Mouse (Mus musculus): ENCODE results near the gene Nub1.

Gene Nub1

GRCm38 (mm10) chr5:24696704-24697103 is 11.4 kb downstream of the Nub1 start:
- DNase-seq (ENCODE audit: low read depth in 1 of 2, low spot score in 2 of 2), result no peak

- no peak for DNase-seq (ENCODE audit: low read depth in 1 of 2, low spot score in 2 of 2)
Measured at GRCm38 (mm10) chr5:24701271-24701670, 15.9 kb downstream of the Nub1 start.

- DNase-seq (ENCODE audit: low read depth in 1 of 2, low spot score in 2 of 2), result no peak
Measured at GRCm38 (mm10) chr5:24704615-24705014, 19.3 kb downstream of the Nub1 start.

GRCm38 (mm10) chr5:24709962-24710361 is 24.6 kb downstream of the Nub1 start:
- DNase-seq (ENCODE audit: low read depth in 1 of 2, low spot score in 2 of 2), result no peak

- no peak for DNase-seq (ENCODE audit: low read depth in 1 of 2, low spot score in 2 of 2)
Measured at GRCm38 (mm10) chr5:24711615-24712014, 26.3 kb downstream of the Nub1 start.

GRCm38 (mm10) chr5:24713199-24713598 is 27.9 kb downstream of the Nub1 start:
- DNase-seq (ENCODE audit: low read depth in 1 of 2, low spot score in 2 of 2), result no peak

- DNase-seq (ENCODE audit: low read depth in 1 of 2, low spot score in 2 of 2), result no peak
Measured at GRCm38 (mm10) chr5:24713987-24714386, 28.7 kb downstream of the Nub1 start.

- DNase-seq (ENCODE audit: low read depth in 1 of 2, low spot score in 2 of 2), result no peak
Measured at GRCm38 (mm10) chr5:24718076-24718475, 32.7 kb downstream of the Nub1 start.

GRCm38 (mm10) chr5:24719852-24720251 is 34.5 kb downstream of the Nub1 start:
- no peak for DNase-seq (ENCODE audit: low read depth in 1 of 2, low spot score in 2 of 2)

GRCm38 (mm10) chr5:24723527-24724269 is 38.4 kb downstream of the Nub1 start:
- DNase-seq (ENCODE audit: low read depth in 1 of 2, low spot score in 2 of 2), result no peak

GRCm38 (mm10) chr5:24724270-24724634 is 38.9 kb downstream of the Nub1 start:
- DNase-seq (ENCODE audit: low read depth in 1 of 2, low spot score in 2 of 2), result no peak

- DNase-seq (ENCODE audit: low read depth in 1 of 2, low spot score in 2 of 2), result no peak
Measured at GRCm38 (mm10) chr5:24724805-24725204, 39.5 kb downstream of the Nub1 start.

GRCm38 (mm10) chr5:24725897-24726296 is 40.6 kb downstream of the Nub1 start:
- no peak for DNase-seq (ENCODE audit: low read depth in 1 of 2, low spot score in 2 of 2)

- DNase-seq (ENCODE audit: low read depth in 1 of 2, low spot score in 2 of 2), result no peak
Measured at GRCm38 (mm10) chr5:24726901-24727836, 41.8 kb downstream of the Nub1 start.

- no peak for DNase-seq (ENCODE audit: low read depth in 1 of 2, low spot score in 2 of 2)
Measured at GRCm38 (mm10) chr5:24729797-24730487, 44.6 kb downstream of the Nub1 start.

GRCm38 (mm10) chr5:24730488-24730871 is 45.1 kb downstream of the Nub1 start, which contains the start of gene Wdr86:
Gene Wdr86 (minus strand): TSS chr5:24730727.
- no peak for DNase-seq (ENCODE audit: low read depth in 1 of 2, low spot score in 2 of 2)

GRCm38 (mm10) chr5:24730986-24731385 is 45.7 kb downstream of the Nub1 start:
- no peak for DNase-seq (ENCODE audit: low read depth in 1 of 2, low spot score in 2 of 2)

GRCm38 (mm10) chr5:24733134-24733533 is 47.8 kb downstream of the Nub1 start:
- DNase-seq (ENCODE audit: low read depth in 1 of 2, low spot score in 2 of 2), result no peak

- no peak for DNase-seq (ENCODE audit: low read depth in 1 of 2, low spot score in 2 of 2)
Measured at GRCm38 (mm10) chr5:24733771-24734426, 48.6 kb downstream of the Nub1 start.

- DNase-seq (ENCODE audit: low read depth in 1 of 2, low spot score in 2 of 2), result no peak
Measured at GRCm38 (mm10) chr5:24737595-24737994, 52.3 kb downstream of the Nub1 start.

GRCm38 (mm10) chr5:24738517-24738916 is 53.2 kb downstream of the Nub1 start:
- DNase-seq (ENCODE audit: low read depth in 1 of 2, low spot score in 2 of 2), result no peak

Data from monocyte, adult 2 months (primary cell).